Mouse (Mus musculus) heart, embryonic 10.5 days (tissue): ENCODE measurements at regions not wholly inside any gene's neighbourhood (a gene's known extent, or its start where the extent isn't known, plus 50 kb on each side); places are given as distances from the start of the nearest gene placed in this dataset.
A peak's percentile ranks its signal among the peaks of the same experiment; 100 is the strongest.

Source experiments
- DNase-seq: peaks from one replicate; pipeline ENCODE4 v3.0.0-alpha.2; 2017; ENCODE audit warnings: low spot score
- H3K27ac ChIP-seq: fragments of 300-500 bp; sonication (generic); 2 replicates; pipeline ENCODE4 v1.5.1; 2016; ENCODE audit warnings: mild to moderate bottlenecking
- H3K27me3 ChIP-seq: fragments of 300-500 bp; sonication (generic); 2 replicates; pipeline ENCODE4 v1.6.1; 2016; ENCODE audit warnings: mild to moderate bottlenecking; ENCODE audit not compliant: poor library complexity, insufficient read depth, severe bottlenecking
- H3K36me3 ChIP-seq: fragments of 300-500 bp; sonication (generic); 2 replicates; pipeline ENCODE4 v1.6.1; 2016; ENCODE audit warnings: mild to moderate bottlenecking, moderate library complexity
- H3K4me1 ChIP-seq: fragments of 300-500 bp; sonication (generic); 2 replicates; pipeline ENCODE4 v1.6.1; 2016; ENCODE audit warnings: mild to moderate bottlenecking
- H3K4me3 ChIP-seq: fragments of 300-500 bp; sonication (generic); 2 replicates; pipeline ENCODE4 v1.5.1; 2016; ENCODE audit warnings: mild to moderate bottlenecking, moderate library complexity
- H3K9me3 ChIP-seq: fragments of 300-500 bp; sonication (generic); 2 replicates; pipeline ENCODE4 v1.6.1; 2016; ENCODE audit warnings: mild to moderate bottlenecking, moderate library complexity
- WGBS: fragments of 180-500 bp; shearing (Covaris S2); methylation state at CpG from one replicate; pipeline ENCODE4 v1.1.7; 2016; 5-methylcytosine and 5-hydroxymethylcytosine counted together

DNA sequence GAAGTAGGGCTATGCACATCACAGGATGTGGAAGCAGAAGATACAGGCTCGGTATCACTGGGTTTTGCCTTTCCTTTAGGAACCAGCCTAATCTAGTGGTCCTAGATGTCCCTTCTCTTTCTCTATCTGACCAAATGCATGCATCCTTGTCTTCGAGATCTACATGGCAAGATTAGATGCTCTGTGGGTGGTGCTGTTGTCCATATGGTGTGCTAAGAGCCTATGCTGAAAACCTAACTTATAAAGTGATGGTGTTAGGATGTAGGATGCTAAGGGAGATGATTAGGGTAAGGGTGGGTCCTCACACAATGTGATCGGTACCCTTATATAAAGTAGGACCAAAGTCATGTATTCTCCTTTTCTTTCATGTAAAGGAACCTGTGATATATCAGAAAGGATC, 313.7 kb downstream of the Pdcd6ip start:
- DNase-seq = no peak
- Histone ChIP-seq H3K27me3 (no peaks in the 10 kb centered on the region), H3K27ac (no peak overlapping the region), H3K36me3 (no peaks in the 10 kb centered on the region), H3K9me3 (no peaks in the 10 kb centered on the region), H3K4me1 (no peaks in the 10 kb centered on the region), H3K4me3 (no peak overlapping the region)
- 66% methylated on average over 3 of the region's 3 CpGs for WGBS

DNA sequence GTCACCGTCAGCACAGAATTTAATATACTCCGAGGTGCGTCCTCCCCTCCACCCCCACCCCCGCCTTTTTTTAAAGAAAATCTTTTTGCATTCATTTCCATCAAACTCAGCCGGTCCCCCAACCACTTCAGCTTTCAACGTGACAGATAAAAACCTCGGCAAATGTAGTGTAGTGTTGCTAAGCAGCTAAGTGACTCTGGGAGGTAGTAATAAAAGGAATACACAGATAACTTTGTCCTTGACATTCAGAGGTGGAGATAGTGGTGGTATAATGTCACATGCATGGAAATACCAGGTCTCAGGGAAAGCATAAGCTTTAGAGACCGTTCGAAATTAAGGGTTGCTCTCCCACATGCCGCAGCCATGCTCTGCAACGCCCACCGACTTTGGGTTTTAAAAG, 320.7 kb downstream of the Pdcd6ip start:
- Histone ChIP-seq H3K9me3 (no peaks in the 10 kb centered on the region), H3K4me3 (no peak overlapping the region), H3K4me1 (peaks cover 22% of the 10 kb centered on the region; the same call in 1 of the 2 replicates), H3K36me3 (no peaks in the 10 kb centered on the region), H3K27me3 (no peaks in the 10 kb centered on the region), H3K27ac (peak overlapping the region; percentile 67; the same call in 1 of the 2 replicates)
- DNase-seq = no peak
- WGBS = 58% methylated on average over 12 of the region's 12 CpGs

DNA sequence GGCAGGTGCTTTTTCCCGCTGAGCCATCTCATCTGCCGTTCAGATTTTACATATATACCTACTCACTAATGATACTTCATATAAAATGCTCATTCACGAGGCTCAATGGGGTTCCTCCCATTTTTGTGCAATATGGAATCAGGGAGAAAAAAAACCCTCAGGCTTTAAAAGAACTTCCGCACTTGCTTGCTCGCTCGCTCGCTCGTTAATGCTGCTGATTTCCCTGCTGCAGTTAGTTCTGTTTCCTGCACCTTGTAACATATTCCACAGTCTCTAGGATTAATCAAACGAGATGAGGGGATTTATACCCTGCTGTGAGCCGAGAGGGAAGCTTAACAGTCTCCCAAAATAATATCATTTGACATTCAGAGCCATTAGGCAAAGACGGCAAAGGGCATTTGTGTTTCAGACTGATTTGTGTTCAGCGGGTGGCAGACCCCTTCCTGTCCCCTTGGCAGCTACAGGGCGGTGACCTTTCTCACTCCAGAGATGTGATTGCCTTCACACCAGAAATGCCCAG, 326.4 kb downstream of the Pdcd6ip start:
- H3K4me1 ChIP-seq = peaks cover 24% of the 10 kb centered on the region
- H3K27ac ChIP-seq = no peak overlapping the region
- H3K36me3 ChIP-seq = no peaks in the 10 kb centered on the region
- no peaks in the 10 kb centered on the region for H3K9me3 ChIP-seq
- no peak overlapping the region for H3K4me3 ChIP-seq
- 60% methylated on average over 13 of the region's 13 CpGs for WGBS
- H3K27me3 ChIP-seq = no peaks in the 10 kb centered on the region
- no peak for DNase-seq

DNA sequence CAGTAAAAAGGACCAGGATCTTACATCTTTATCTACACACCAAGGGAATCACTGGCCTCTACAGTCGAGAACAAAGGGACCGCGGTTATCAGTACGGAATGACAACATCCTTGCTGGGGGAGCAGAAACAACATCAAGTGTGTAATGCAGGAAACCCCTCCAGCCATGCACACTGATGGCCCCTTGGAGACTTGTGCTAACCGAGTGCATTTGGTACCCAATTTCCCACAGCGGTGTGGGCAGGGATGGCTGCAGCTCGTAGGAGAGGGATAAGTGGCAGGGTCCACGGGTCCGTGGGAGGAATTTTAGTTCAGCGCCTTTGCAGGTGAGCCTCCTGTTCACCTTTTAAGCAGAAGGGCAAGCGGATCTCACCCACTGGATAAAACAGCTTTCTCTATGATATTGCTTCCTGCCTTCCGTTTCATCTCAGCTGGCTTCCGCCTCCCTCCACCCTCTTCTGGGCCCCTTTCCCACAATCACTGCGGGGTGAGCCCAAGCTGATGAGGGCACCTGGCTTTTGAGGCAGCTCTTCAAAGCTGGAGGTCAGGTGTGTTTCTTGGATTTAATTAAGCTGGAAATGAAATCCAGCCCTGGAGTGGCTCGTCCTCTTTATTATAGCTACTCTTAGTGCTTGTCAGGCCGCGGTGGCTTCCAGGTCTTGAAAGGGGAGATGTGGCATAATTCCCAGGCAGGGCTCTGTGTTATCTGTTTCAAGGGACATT, 327.5 kb downstream of the Pdcd6ip start:
- Histone ChIP-seq H3K4me1 (peaks cover 20% of the 10 kb centered on the region), H3K27me3 (no peaks in the 10 kb centered on the region), H3K27ac (0 out of 2 replicates have a peak overlapping the region, but pooled peaks have one; percentile 16), H3K9me3 (no peaks in the 10 kb centered on the region), H3K36me3 (no peaks in the 10 kb centered on the region), H3K4me3 (no peak overlapping the region)
- 48% methylated on average over 17 of the region's 17 CpGs for WGBS
- DNase-seq = no peak

DNA sequence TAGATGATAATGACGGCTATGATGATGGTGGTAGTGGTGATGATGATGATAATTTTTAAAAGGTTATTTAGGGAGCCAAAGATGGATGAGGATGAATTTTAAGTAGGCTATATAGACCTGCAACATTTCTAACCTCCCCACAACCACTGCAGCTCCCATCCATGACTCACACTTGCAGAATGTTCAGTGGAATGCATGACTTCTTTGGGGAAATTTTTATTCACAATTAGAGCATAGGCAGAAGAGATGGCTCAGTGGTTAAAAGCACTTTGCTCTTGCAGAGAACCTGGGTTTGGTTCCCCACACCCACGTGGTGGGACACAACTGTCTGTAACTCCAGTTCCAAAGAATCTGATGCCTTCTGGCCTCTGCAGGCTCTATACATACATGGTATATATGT, 329.5 kb downstream of the Pdcd6ip start:
- Histone ChIP-seq H3K27me3 (no peaks in the 10 kb centered on the region), H3K4me1 (peaks cover 20% of the 10 kb centered on the region), H3K9me3 (no peaks in the 10 kb centered on the region), H3K4me3 (no peak overlapping the region), H3K27ac (no peak overlapping the region), H3K36me3 (no peaks in the 10 kb centered on the region)
- WGBS = 73% methylated on average over 2 of the region's 2 CpGs
- DNase-seq = no peak

DNA sequence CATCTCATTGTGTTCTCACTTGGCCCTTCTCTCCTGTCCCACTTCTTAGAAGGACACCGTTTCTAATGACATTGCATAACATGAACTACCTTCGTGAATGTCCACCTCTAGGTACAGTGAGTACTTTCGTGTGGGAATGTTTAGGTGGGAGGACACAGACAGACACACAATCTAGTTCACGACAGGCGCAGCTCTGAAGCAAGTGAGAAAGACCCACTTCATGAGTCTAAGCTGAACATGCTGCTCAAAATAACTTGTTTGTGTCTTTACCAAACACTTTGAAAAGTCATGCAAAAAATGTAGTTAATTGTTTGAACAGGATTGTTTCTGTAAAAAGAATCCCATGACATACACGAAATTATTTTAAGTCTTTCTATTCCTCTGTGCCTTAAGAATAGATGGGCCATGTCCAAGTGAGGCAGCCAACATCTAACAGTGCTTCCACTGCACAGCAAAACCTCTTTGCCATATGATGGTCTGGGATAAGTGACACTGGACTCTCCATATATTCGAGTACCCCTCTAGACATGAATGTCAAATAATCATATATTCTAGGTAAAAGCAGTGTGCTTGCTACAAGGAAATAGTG, 336.2 kb downstream of the Pdcd6ip start:
- Histone ChIP-seq H3K27me3 (no peaks in the 10 kb centered on the region), H3K9me3 (no peaks in the 10 kb centered on the region), H3K4me1 (no peaks in the 10 kb centered on the region), H3K4me3 (no peak overlapping the region), H3K36me3 (no peaks in the 10 kb centered on the region), H3K27ac (no peak overlapping the region)
- DNase-seq = no peak
- 82% methylated on average over 7 of the region's 7 CpGs for WGBS

DNA sequence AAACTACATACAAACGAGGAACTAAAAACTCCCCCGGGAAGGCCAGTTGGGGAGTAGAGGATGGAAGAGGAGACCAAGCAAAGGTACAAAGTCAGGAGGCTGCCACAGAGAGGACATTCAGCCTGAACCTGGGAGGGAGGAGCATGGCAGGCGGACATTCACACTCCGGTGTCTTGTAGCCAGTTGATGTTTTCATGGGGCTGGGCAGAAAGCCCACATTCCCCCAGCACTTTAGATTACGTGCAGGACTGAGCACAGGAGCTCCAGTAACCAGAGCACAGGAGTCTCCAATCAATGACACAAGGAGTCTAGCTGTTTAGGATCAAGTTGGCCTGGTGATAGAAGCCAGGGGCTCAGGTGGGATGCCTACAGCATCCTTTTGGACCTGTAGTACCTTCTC, 360.1 kb downstream of the Pdcd6ip start:
- Histone ChIP-seq H3K9me3 (no peaks in the 10 kb centered on the region), H3K4me1 (no peaks in the 10 kb centered on the region), H3K4me3 (no peak overlapping the region), H3K27me3 (no peaks in the 10 kb centered on the region), H3K27ac (no peak overlapping the region), H3K36me3 (no peaks in the 10 kb centered on the region)
- DNase-seq = no peak
- 78% methylated on average over 5 of the region's 5 CpGs for WGBS

DNA sequence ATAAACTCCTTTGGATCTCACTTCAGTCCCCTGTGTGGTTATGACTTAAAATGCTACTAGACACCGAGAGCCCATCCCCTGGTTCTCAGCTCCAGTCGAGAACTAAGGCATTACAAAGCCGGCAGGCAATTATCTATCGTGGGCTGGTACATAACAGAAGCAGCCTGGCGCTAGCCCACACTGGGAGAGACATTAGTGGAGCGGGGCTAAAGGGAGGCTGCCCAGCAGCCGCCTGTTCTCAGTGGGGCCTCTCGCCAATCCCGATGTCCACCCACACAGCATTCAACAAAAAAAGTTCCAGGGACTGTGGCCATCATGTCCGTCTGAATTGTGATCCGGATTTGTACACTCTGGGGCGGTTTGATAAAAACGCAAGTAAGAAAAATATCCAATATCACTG, 361.5 kb downstream of the Pdcd6ip start:
- no peak overlapping the region for H3K4me3 ChIP-seq
- 85% methylated on average over 13 of the region's 13 CpGs for WGBS
- H3K27ac ChIP-seq = no peak overlapping the region
- H3K36me3 ChIP-seq = no peaks in the 10 kb centered on the region
- H3K27me3 ChIP-seq = no peaks in the 10 kb centered on the region
- no peaks in the 10 kb centered on the region for H3K9me3 ChIP-seq
- no peak for DNase-seq
- no peaks in the 10 kb centered on the region for H3K4me1 ChIP-seq

DNA sequence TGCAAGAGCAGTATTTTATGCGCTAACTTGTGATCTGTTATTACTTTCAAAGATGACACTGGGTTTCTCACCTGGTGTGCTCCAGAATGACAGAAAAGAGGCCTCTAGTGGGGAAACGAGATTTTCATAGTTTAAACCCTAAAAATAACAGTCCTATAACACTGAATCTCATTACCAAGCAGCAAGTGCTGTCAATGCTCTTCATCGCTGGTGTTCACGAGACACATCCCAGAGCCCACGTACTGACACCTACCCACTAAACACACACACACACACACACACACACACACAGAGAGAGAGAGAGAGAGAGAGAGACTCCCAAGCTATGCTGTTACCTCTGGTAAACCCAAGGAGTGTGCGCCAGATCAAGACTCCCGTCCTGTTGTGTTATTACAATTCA, 365.9 kb downstream of the Pdcd6ip start:
- Histone ChIP-seq H3K4me1 (no peaks in the 10 kb centered on the region; the same call in 1 of the 2 replicates), H3K9me3 (no peaks in the 10 kb centered on the region), H3K27me3 (no peaks in the 10 kb centered on the region), H3K4me3 (no peak overlapping the region), H3K27ac (no peak overlapping the region), H3K36me3 (no peaks in the 10 kb centered on the region)
- 73% methylated on average over 7 of the region's 7 CpGs for WGBS
- DNase-seq = no peak

DNA sequence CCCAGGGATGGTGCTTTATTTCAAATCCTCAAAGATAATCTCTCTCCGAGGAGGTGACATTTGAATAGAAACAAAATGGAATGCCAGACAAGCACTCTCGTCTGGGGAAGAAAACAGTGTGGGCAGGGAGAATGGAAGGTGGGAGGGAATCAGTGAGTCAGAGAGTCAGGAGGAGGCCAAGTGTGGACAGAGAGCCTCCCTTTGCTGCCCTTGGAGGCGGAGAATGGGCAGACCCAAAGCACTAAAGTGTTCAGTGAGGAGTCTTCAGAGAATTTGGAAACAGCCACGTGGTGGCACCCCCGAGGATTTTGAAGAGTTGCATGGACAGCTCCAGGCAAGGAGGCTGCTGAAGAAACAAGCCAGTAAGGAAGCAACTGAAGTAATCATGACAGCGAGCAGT, 367.2 kb downstream of the Pdcd6ip start:
- no peak overlapping the region for H3K27ac ChIP-seq
- H3K4me1 ChIP-seq = no peaks in the 10 kb centered on the region; the same call in 1 of the 2 replicates
- no peak overlapping the region for H3K4me3 ChIP-seq
- no peaks in the 10 kb centered on the region for H3K27me3 ChIP-seq
- no peak for DNase-seq
- 47% methylated on average over 6 of the region's 6 CpGs for WGBS
- no peaks in the 10 kb centered on the region for H3K36me3 ChIP-seq
- H3K9me3 ChIP-seq = no peaks in the 10 kb centered on the region

DNA sequence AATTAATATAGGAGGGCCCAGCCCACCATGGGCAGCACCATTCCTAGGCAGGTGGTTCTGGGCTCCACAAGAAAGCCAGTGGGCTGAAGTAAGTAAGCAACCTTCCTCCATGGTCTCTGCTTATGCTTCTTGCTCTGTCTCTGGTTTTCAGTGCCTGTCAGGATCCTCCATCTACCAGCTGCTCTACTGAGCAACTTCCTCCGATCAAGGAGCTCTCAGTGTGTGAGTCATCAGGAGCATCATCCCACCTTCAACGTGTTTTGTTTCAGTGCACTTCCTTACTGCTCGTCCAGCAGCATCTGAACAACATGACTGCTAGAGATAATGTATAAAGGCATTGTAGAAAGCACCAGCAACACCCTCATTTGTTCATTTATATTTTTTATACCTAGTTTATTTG, 368.0 kb downstream of the Pdcd6ip start:
- Histone ChIP-seq H3K36me3 (no peaks in the 10 kb centered on the region), H3K9me3 (no peaks in the 10 kb centered on the region), H3K27me3 (no peaks in the 10 kb centered on the region), H3K4me1 (no peaks in the 10 kb centered on the region; the same call in 1 of the 2 replicates), H3K4me3 (no peak overlapping the region), H3K27ac (no peak overlapping the region)
- 63% methylated on average over 3 of the region's 3 CpGs for WGBS
- no peak for DNase-seq

DNA sequence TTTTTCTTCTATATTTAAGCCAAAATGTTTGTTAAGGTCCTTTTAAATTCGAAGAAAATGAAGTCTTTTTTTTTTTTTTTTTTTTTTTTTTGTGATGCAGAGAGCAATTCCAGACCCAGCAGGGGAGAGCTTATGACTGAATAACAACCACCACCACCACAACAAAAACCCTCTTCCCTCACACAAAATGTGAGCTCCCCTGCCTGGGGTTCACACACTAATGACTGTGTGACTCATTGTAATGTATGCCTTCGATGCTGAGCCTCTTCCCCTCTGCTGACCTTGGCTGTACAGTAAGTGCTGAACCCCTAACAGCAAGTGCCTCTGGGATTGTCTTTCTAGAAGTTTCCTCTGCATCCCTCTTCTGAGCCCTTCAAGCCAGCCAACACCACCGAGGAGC, 383.6 kb downstream of the Pdcd6ip start:
- Histone ChIP-seq H3K36me3 (no peaks in the 10 kb centered on the region), H3K9me3 (no peaks in the 10 kb centered on the region), H3K27me3 (no peaks in the 10 kb centered on the region), H3K4me3 (no peak overlapping the region), H3K4me1 (no peaks in the 10 kb centered on the region), H3K27ac (no peak overlapping the region)
- no peak for DNase-seq
- 65% methylated on average over 3 of the region's 3 CpGs for WGBS

DNA sequence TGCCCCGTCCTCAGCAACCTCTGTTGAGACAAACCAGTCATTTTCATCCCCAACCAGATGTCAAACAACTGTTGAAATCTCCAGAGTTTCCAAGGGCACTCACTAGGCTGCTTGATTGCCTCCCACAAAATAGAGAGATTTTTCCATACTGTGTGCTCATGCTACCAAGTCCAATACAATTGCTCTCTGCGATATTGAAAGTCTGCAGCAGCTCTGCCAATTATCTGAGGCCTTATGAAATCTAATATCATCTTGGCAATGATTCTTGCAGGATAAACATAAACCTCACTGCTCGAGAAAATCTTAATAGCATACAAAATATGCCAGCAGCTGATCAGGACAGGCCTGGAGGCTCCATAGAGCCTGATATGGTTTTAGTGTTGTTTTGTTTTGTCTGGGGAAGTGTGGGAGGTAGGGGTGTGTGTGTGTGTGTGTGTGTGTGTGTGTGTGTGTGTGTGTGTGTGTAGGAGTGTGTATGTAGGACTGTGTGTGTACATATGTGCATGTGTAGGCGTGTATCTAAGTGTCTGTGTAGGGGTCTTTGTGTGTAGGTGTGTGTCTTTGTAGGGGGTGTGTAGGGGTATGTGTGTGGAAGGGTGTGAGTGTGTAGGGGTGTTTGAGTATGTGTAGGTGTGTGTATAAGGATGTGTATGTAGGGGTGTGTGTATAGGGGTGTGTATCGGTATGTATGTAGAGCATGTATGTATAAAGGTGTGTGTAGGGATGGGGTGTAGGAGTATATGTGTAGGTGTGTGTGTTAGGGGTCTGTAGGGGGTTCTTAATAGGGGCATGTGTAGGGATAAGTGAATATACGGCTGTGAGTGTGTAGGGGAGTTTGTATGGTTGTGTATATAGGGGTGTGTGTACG, 398.1 kb downstream of the Pdcd6ip start:
- Histone ChIP-seq H3K27me3 (no peaks in the 10 kb centered on the region), H3K9me3 (no peaks in the 10 kb centered on the region), H3K4me3 (no peak overlapping the region), H3K27ac (no peak overlapping the region), H3K36me3 (no peaks in the 10 kb centered on the region), H3K4me1 (0 out of 2 replicates have a peak, but pooled peaks cover 6% of the 10 kb centered on the region)
- no peak for DNase-seq
- WGBS = 77% methylated on average over 7 of the region's 7 CpGs
